Mouse (Mus musculus): Measurements from ENCODE around the gene Ddah1. TPM values are rescaled to one million over a fixed set of nuclear protein-coding genes. Genes with fewer than 3 reads are reported as not detected.

The Ddah1 gene
- polyA plus RNA-seq, 1 experiment from 2014 or later = 23.9 TPM

- no peak overlapping the region for H3K4me3 ChIP-seq (replicated peaks)
- H3K27ac ChIP-seq = no peak overlapping the region
- no peak overlapping the region for H3K4me2 ChIP-seq
- H3K27me3 ChIP-seq (replicated peaks) = no peaks in the 10 kb centered on the region
- no peak for ATAC-seq (ENCODE audit: insufficient read depth, low FRiP score, low read depth)
- WGBS = 39% methylated on average over 3 of the region's 3 CpGs
- no peaks in the 10 kb centered on the region for H3K9me3 ChIP-seq
- H3K9ac ChIP-seq = no peak overlapping the region
- peaks cover 18% of the 10 kb centered on the region; the same call in 1 of the 2 replicates for H3K4me1 ChIP-seq
- 0 out of 2 replicates have a peak, but pooled peaks cover 4% of the 10 kb centered on the region for H3K36me3 ChIP-seq
Measured at GRCm38 (mm10) chr3:145922971-145923370, 164.5 kb downstream of the Ddah1 start.

GRCm38 (mm10) chr3:145923874-145924577 is 165.6 kb downstream of the Ddah1 start:
- peaks cover 18% of the 10 kb centered on the region; the same call in 1 of the 2 replicates for H3K4me1 ChIP-seq
- H3K27me3 ChIP-seq (replicated peaks) = no peaks in the 10 kb centered on the region
- H3K9ac ChIP-seq = peak overlapping the region; percentile 97
- H3K9me3 ChIP-seq = no peaks in the 10 kb centered on the region
- ATAC-seq (ENCODE audit: insufficient read depth, low FRiP score, low read depth) = peak; percentile 100
- WGBS = under 1% methylated on average over 58 of the region's 58 CpGs
- H3K27ac ChIP-seq = peak overlapping the region; percentile 97
- peak overlapping the region; percentile 95 for H3K4me3 ChIP-seq (replicated peaks)
- H3K4me2 ChIP-seq = peak overlapping the region; percentile 61
- 0 out of 2 replicates have a peak, but pooled peaks cover 4% of the 10 kb centered on the region for H3K36me3 ChIP-seq

- H3K4me2 ChIP-seq = peak overlapping the region; percentile 61
- 0 out of 2 replicates have a peak, but pooled peaks cover 4% of the 10 kb centered on the region for H3K36me3 ChIP-seq
- H3K4me3 ChIP-seq (replicated peaks) = peak overlapping the region; percentile 95
- H3K27me3 ChIP-seq (replicated peaks) = no peaks in the 10 kb centered on the region
- ATAC-seq (ENCODE audit: insufficient read depth, low FRiP score, low read depth) = peak; percentile 4; the same call in 1 of the 2 replicates
- peak overlapping the region; percentile 97 for H3K9ac ChIP-seq
- H3K9me3 ChIP-seq = no peaks in the 10 kb centered on the region
- peak overlapping the region; percentile 97 for H3K27ac ChIP-seq
- H3K4me1 ChIP-seq = peaks cover 18% of the 10 kb centered on the region; the same call in 1 of the 2 replicates
- 3% methylated on average over 39 of the region's 39 CpGs for WGBS
Measured at GRCm38 (mm10) chr3:145924649-145925337, 166.3 kb downstream of the Ddah1 start.

- Histone ChIP-seq H3K4me2 (peak overlapping the region; percentile 61), H3K4me1 (peaks cover 18% of the 10 kb centered on the region; the same call in 1 of the 2 replicates), H3K36me3 (0 out of 2 replicates have a peak, but pooled peaks cover 4% of the 10 kb centered on the region), H3K27me3 (replicated peaks) (no peaks in the 10 kb centered on the region), H3K9me3 (no peaks in the 10 kb centered on the region), H3K4me3 (replicated peaks) (peak overlapping the region; percentile 95), H3K27ac (0 out of 2 replicates have a peak overlapping the region, but pooled peaks have one; percentile 11), H3K9ac (peak overlapping the region; percentile 23; the same call in 1 of the 2 replicates)
- WGBS = 66% methylated on average over 5 of the region's 5 CpGs
- no peak for ATAC-seq (ENCODE audit: insufficient read depth, low FRiP score, low read depth)
Measured at GRCm38 (mm10) chr3:145925506-145925905, 167.0 kb downstream of the Ddah1 start.

- WGBS = 75% methylated on average over 7 of the region's 7 CpGs
- ATAC-seq (ENCODE audit: insufficient read depth, low FRiP score, low read depth) = no peak
- Histone ChIP-seq H3K4me3 (replicated peaks) (no peak overlapping the region), H3K4me1 (peaks cover 13% of the 10 kb centered on the region; the same call in 1 of the 2 replicates), H3K27me3 (replicated peaks) (no peaks in the 10 kb centered on the region), H3K36me3 (peaks cover 13% of the 10 kb centered on the region), H3K4me2 (no peak overlapping the region), H3K9me3 (no peaks in the 10 kb centered on the region), H3K9ac (no peak overlapping the region), H3K27ac (no peak overlapping the region)
Measured at GRCm38 (mm10) chr3:145929525-145930400, 171.3 kb downstream of the Ddah1 start.

GRCm38 (mm10) chr3:145933845-145934244 is 175.4 kb downstream of the Ddah1 start:
- Histone ChIP-seq H3K27ac (no peak overlapping the region), H3K9ac (no peak overlapping the region), H3K9me3 (no peaks in the 10 kb centered on the region), H3K4me1 (peaks cover 2% of the 10 kb centered on the region), H3K4me2 (no peak overlapping the region), H3K36me3 (peaks cover 9% of the 10 kb centered on the region), H3K4me3 (replicated peaks) (no peak overlapping the region), H3K27me3 (replicated peaks) (no peaks in the 10 kb centered on the region)
- 61% methylated on average over 9 of the region's 9 CpGs for WGBS
- ATAC-seq (ENCODE audit: insufficient read depth, low FRiP score, low read depth) = no peak

GRCm38 (mm10) chr3:145937505-145938404 is 179.3 kb downstream of the Ddah1 start, which contains the start of gene 2410004B18Rik:
2410004B18Rik (plus strand) TSS chr3:145938014.
- H3K27ac ChIP-seq = peak within 1 kb of the TSS; percentile 84
- peak within 1 kb of the TSS; percentile 80 for H3K4me2 ChIP-seq
- ATAC-seq (ENCODE audit: insufficient read depth, low FRiP score, low read depth) = peak; percentile 92
- WGBS = under 1% methylated on average over 59 of the region's 70 CpGs
- H3K27me3 ChIP-seq (replicated peaks) = no peaks in the 10 kb centered on the region
- peaks cover 19% of the 10 kb centered on the region for H3K4me1 ChIP-seq
- H3K36me3 ChIP-seq = peaks cover 11% of the 10 kb centered on the region; the same call in 1 of the 2 replicates
- peak within 1 kb of the TSS; percentile 99 for H3K4me3 ChIP-seq (replicated peaks)
- H3K9ac ChIP-seq = peak within 1 kb of the TSS; percentile 95
- no peaks in the 10 kb centered on the region for H3K9me3 ChIP-seq

- peak overlapping the region; percentile 95 for H3K9ac ChIP-seq
- H3K4me1 ChIP-seq = peaks cover 19% of the 10 kb centered on the region
- no peaks in the 10 kb centered on the region for H3K9me3 ChIP-seq
- H3K27me3 ChIP-seq (replicated peaks) = no peaks in the 10 kb centered on the region
- no peak for ATAC-seq (ENCODE audit: insufficient read depth, low FRiP score, low read depth)
- peak overlapping the region; percentile 99 for H3K4me3 ChIP-seq (replicated peaks)
- WGBS = 18% methylated on average over 50 of the region's 50 CpGs
- peak overlapping the region; percentile 84 for H3K27ac ChIP-seq
- peaks cover 11% of the 10 kb centered on the region; the same call in 1 of the 2 replicates for H3K36me3 ChIP-seq
- peak overlapping the region; percentile 80 for H3K4me2 ChIP-seq
Measured at GRCm38 (mm10) chr3:145938405-145939349, 180.2 kb downstream of the Ddah1 start.

- H3K27me3 ChIP-seq (replicated peaks) = no peaks in the 10 kb centered on the region
- peaks cover 14% of the 10 kb centered on the region for H3K36me3 ChIP-seq
- H3K4me2 ChIP-seq = peak overlapping the region; percentile 80
- H3K4me3 ChIP-seq (replicated peaks) = peak overlapping the region; percentile 99
- ATAC-seq (ENCODE audit: insufficient read depth, low FRiP score, low read depth) = no peak
- WGBS = 81% methylated on average over 12 of the region's 12 CpGs
- no peak overlapping the region for H3K9ac ChIP-seq
- no peak overlapping the region for H3K27ac ChIP-seq
- H3K9me3 ChIP-seq = no peaks in the 10 kb centered on the region
- peaks cover 19% of the 10 kb centered on the region for H3K4me1 ChIP-seq
Measured at GRCm38 (mm10) chr3:145939402-145939801, 180.9 kb downstream of the Ddah1 start.

GRCm38 (mm10) chr3:145939971-145940370 is 181.5 kb downstream of the Ddah1 start:
- peak overlapping the region; percentile 99; the same call in 1 of the 2 replicates for H3K4me3 ChIP-seq (replicated peaks)
- H3K36me3 ChIP-seq = peaks cover 19% of the 10 kb centered on the region
- no peak overlapping the region for H3K4me2 ChIP-seq
- no peak for ATAC-seq (ENCODE audit: insufficient read depth, low FRiP score, low read depth)
- peaks cover 19% of the 10 kb centered on the region for H3K4me1 ChIP-seq
- no peaks in the 10 kb centered on the region for H3K27me3 ChIP-seq (replicated peaks)
- H3K27ac ChIP-seq = no peak overlapping the region
- no peaks in the 10 kb centered on the region for H3K9me3 ChIP-seq
- H3K9ac ChIP-seq = no peak overlapping the region
- 70% methylated on average over 4 of the region's 4 CpGs for WGBS
